Mouse (Mus musculus) erythroblast, embryonic 14.5 days (primary cell): ENCODE measurements around the gene Podn. TPM values are rescaled to one million over a fixed set of nuclear protein-coding genes. Genes with fewer than 3 reads are reported as not detected.

Experiments
- H3K27me3 ChIP-seq: 2 replicates; pipeline ENCODE4 v1.6.1; 2012; ENCODE audit warnings: inconsistent platforms; ENCODE audit not compliant: control insufficient read depth
- H3K36me3 ChIP-seq: 2 replicates; pipeline ENCODE4 v1.6.1; 2012; ENCODE audit warnings: mild to moderate bottlenecking, inconsistent platforms; ENCODE audit not compliant: control insufficient read depth
- H3K4me1 ChIP-seq: 2 replicates; pipeline ENCODE4 v1.6.1; 2012; ENCODE audit warnings: inconsistent platforms; ENCODE audit not compliant: control insufficient read depth
- H3K4me3 ChIP-seq: replicated peaks from 2 replicates; pipeline ENCODE3; 2012; ENCODE audit warnings: moderate library complexity, mild to moderate bottlenecking, inconsistent platforms
- H3K9me3 ChIP-seq: 2 replicates; pipeline ENCODE4 v1.6.1; 2012; ENCODE audit warnings: low read length, inconsistent platforms, mixed read lengths; ENCODE audit not compliant: control insufficient read depth
- GATA1 ChIP-seq: IDR thresholded peaks from 2 replicates; pipeline ENCODE4 v1.6.1; 2012; ENCODE audit warnings: low read length, inconsistent platforms, mixed read lengths
- TAL1 ChIP-seq: IDR thresholded peaks from 3 replicates; pipeline ENCODE4 v1.6.1; 2012; ENCODE audit warnings: low read length, inconsistent platforms, mixed read lengths
- polyA plus RNA-seq: library from polyadenylated mRNA; stranded (reverse); fragments of >175 nt; gene quantifications from 2 replicates; pipeline ENCODE4 v1.2.3, GENCODE M21; 2012

The Podn gene
- polyA plus RNA-seq, 1 experiment = 0.23 TPM

- H3K36me3 ChIP-seq = no peaks in the 10 kb centered on the region
- TF ChIP-seq GATA1 (no peak), TAL1 (no peak)
- H3K4me1 ChIP-seq = peaks cover 3% of the 10 kb centered on the region; the same call in 1 of the 2 replicates
- H3K9me3 ChIP-seq = no peaks in the 10 kb centered on the region
- no peak overlapping the region for H3K4me3 ChIP-seq
- no peaks in the 10 kb centered on the region for H3K27me3 ChIP-seq
Observed at GRCm38 (mm10) chr4:107969781-107970180, 126.5 kb downstream of the Podn start.

DNA sequence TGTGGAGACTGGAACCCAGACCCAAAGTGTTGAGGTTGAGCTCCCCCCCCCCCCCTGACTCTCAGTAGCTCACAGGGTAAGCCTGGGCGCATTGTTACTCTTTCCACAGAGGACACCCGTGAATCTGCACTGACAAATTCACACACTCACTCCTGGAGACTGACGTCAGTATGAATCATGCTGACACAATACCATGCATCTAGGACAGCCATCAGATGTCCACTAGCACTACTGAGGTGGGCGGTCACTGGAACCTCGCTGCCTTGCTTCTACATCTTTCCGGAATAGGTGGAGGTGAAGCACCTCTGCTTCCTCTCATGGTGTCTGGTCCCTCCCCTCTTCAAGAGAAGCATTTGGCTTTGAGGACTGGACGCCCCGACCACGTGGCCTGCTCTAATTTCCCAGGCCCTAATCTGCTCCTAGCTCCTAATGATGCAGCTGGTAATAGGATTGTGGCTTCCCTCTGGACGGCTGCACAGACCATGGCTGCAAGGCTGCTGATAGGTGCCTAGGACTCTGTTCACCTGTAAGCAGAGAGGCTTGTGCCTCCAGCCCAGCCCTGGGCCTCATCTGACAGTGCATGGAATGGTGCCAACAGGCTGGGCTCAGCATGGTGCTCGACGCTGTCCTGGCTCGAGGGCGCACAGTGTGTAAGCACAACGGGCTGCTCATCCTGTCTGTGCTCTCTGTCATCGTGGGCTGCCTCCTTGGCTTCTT, 128.1 kb downstream of the Podn start, which contains the start of gene Slc1a7:
Slc1a7 (plus strand) TSS at position 367 of the 717 bp plus-strand sequence.
- H3K4me1 ChIP-seq = peaks cover 3% of the 10 kb centered on the region; the same call in 1 of the 2 replicates
- no peak within 1 kb of the TSS for H3K4me3 ChIP-seq
- no peak for TF ChIP-seq TAL1
- TF ChIP-seq GATA1 = no peak
- no peaks in the 10 kb centered on the region for H3K36me3 ChIP-seq
- H3K27me3 ChIP-seq = no peaks in the 10 kb centered on the region
- no peaks in the 10 kb centered on the region for H3K9me3 ChIP-seq

- TF ChIP-seq TAL1 (no peak), GATA1 (no peak)
- Histone ChIP-seq H3K4me3 (no peak overlapping the region), H3K4me1 (peaks cover 3% of the 10 kb centered on the region; the same call in 1 of the 2 replicates), H3K36me3 (no peaks in the 10 kb centered on the region), H3K27me3 (no peaks in the 10 kb centered on the region), H3K9me3 (no peaks in the 10 kb centered on the region)
Observed at GRCm38 (mm10) chr4:107966416-107967109, 129.7 kb downstream of the Podn start.

Other genes starting within 250 kb of the Podn start
- 0.84 and 0.89 TPM in 2 replicates for gene Magoh, start 216.7 kb downstream of the Podn start, polyA plus RNA-seq
- 0.16 and 0.20 TPM in 2 replicates for gene 0610037L13Rik, start 206.6 kb downstream of the Podn start, polyA plus RNA-seq
- 4.9 and 6.6 TPM in 2 replicates for gene Cpt2, start 172.8 kb downstream of the Podn start, polyA plus RNA-seq
- gene Slc1a7, start 128.1 kb downstream of the Podn start, polyA plus RNA-seq = not detected in 2 replicates
- gene Scp2, start 48.6 kb upstream of the Podn start, polyA plus RNA-seq = 3.0 and 3.9 TPM in 2 replicates
- 0.08 and 0.18 TPM in 2 replicates for gene Echdc2, start 69.0 kb upstream of the Podn start, polyA plus RNA-seq
- not detected in 2 replicates for gene Zyg11a, start 121.6 kb upstream of the Podn start, polyA plus RNA-seq
- gene Zyg11b, start 204.7 kb upstream of the Podn start, polyA plus RNA-seq = 0.02 TPM in 2 replicates
- gene Coa7, start 231.7 kb upstream of the Podn start, polyA plus RNA-seq = 0.04 and 0.14 TPM in 2 replicates